Mouse (Mus musculus) megakaryocyte, adult 5-6 weeks (primary cell): Measurements from ENCODE around the gene Csrnp3. TPM values are rescaled to one million over a fixed set of nuclear protein-coding genes. Genes with fewer than 3 reads are reported as not detected.

Source experiments
- ATAC-seq: 2 replicates; pipeline ENCODE4 v1.8.0; 2016; ENCODE audit warnings: mild to moderate bottlenecking, inconsistent platforms; ENCODE audit not compliant: poor library complexity, severe bottlenecking
- total RNA-seq, 2 experiments: library from RNA; stranded (forward) in 1 of 2; stranded (reverse) in 1 of 2; fragments of 153-499, 151-499 nt in 1 of 2; fragments of 221-1000, 200-1000 nt in 1 of 2; gene quantifications; 2 replicates each; pipeline versions ENCODE4 v1.2.3 to v1.2.4; 2015 to 2017

Csrnp3 gene
- total RNA-seq, 2 experiments from 2014 or later: not detected

DNA sequence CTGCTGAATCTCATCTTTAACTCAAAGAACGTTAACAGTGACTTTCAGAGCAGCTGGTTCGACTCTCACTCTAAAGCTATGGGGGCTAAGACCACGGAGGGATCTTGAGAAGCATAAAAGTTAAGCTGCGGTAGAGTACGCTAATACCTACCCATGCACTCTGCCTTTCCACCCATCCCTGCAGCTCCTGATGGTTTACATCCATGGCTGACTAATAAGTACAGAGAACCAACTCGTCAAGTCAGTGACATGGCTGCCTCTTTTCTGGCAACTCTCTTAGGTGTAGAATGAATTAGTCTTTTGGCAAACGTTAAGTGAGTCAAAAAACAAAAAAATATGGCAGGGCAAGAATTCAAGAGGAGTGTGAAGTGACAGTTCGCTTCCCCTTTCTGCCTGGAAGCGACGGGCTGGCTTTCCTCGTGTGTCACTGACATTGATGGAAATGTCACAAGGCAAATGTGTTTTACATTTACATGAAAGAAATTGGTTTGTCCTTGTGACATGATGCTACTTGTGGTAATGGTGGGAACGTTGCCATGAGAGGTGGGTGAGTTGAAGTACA is 19.3 kb downstream of the Csrnp3 start:
- ATAC-seq: no peak

DNA sequence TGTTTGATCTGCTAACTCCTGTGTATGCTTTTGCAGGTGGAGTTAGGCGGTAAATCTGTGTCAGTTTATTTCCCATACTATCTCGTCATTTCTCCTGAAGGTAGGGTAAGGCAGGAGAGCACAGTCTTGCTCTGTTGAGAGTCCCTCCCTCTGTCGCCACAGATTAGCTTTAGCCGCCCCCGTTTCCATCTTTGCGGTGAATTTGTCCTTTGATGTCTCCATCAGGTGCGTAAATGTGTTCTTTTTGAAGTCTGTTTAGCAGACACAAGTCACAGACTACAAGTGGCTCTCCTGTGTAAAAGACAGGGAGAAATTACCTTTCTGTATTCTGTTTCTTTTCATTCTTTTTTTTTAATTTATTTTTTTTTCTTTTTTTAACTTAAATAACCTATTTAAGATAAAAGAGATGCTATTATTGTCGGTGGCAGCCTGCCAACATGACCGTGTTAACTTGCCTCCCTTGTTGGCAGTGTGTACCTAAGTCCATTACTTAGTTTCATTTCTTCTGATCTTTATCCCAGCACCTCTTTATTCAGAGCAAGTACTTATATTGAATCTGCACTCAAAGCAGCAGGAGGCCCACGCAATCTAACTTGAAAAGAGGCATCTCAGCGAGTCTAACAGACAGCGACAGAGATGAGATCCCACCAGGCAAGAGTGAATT is 25.5 kb downstream of the Csrnp3 start:
- no peak for ATAC-seq

DNA sequence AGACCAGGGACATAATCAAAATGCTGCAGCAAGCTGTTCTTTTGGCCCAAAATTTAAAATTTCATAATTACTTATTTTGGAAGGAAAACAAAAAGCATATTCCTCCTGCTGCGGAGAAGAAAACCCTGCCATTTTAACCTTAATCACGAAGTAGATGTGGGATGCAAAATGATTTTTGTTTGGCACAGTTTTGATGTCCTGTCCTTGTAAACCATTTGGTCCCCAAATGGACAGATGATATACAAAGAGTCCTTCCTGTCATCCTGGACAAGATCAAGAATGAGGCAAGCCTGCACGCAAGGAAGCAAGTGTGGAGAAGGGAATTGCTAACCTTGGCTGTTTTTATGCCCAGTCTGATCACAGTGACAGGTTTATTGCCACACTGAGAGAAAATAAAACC is 46.0 kb downstream of the Csrnp3 start:
- no peak for ATAC-seq

DNA sequence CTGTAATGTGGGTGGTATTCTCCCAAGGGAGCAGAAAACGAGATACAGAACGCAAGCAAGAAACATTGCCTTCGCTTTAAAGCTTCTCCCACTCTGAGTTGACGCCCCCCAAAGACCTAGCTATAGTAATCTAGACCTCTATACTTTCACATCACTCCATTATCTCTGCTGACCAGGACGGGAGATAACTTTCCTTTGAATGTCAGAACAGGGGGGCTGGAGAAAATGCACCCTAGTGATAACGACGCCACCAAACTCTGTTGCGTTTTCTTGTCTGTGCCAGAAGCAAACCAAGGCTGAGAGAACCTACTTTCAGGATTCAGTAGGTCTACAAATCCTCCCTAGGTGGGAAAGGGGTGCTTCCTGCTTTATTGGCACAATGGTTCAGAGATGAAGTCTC is 47.7 kb downstream of the Csrnp3 start:
- no peak for ATAC-seq

DNA sequence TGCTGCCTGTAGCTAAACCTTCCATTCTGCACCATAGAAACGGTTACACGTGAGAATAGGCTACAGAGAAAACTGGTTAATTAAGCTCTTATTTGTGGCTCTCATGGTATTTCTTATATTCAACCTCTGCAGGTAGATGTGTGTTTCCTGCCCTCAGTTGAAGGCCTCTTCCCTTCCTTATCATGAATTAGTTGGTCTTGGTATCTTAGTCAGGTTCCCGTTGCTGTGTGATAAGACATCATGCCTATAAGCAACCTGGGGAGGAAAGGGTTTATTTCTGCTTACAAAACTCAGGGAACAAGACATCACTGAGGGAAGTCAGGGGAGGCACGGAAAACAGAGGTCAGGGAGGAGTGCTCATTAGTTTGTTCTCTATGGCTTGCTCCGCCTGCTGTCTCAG is 48.7 kb downstream of the Csrnp3 start:
- ATAC-seq: no peak

DNA sequence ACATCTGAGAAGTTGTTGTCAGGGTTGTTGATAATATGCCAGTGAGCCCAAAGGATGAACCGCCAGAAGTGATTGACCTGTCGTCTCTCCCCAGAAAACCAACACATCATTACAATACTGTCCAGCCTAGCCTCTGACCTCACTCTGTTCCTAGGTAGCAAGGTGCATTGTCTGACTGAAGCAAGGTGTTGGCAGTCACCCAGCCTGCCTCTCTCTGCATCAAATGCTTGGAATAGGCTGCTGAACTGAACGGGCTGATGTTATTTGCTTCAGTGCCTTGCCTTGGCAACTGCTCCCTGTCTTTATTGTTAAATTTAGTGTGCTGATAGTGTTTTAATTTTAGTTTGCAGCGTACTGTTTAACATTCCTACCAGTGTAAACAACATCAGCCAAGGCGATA is 51.0 kb downstream of the Csrnp3 start:
- ATAC-seq: no peak

DNA sequence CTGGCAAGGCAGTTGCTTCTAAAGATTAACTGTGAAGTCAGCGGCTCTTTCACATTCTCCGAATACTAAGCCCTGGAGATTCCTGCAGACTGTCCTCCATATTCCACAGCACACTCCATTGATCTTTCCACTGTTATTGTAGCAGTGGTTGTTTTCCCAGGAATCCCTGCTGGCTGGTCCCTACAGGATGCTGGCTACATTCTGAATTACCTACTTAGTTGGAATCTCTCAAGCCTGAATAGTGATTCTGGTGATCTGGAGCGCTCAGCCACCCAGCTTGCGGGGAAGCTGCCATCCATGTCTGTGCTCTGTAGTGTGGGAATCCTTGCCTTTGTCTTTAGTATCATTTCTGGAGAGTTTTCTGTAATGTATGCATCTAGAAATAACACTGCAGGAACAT is 51.5 kb downstream of the Csrnp3 start:
- no peak for ATAC-seq

DNA sequence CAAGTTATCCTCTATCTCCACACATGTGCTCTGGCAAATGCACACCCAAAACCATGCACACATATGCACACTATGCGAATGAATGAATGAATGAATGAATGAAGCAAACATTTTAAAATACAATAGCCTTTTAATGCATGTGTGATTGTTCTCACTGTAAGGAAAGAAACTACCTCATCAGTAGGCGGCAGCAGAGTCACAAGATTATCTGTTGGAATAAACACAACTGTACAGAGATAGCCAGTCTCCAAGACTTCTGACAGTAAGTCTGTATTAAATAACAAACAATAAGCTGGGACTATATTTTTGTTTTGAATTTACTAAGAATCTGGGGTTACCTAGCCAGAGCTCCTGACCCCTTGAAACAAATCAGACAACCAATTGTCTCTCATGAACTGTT is 53.9 kb downstream of the Csrnp3 start:
- no peak for ATAC-seq

DNA sequence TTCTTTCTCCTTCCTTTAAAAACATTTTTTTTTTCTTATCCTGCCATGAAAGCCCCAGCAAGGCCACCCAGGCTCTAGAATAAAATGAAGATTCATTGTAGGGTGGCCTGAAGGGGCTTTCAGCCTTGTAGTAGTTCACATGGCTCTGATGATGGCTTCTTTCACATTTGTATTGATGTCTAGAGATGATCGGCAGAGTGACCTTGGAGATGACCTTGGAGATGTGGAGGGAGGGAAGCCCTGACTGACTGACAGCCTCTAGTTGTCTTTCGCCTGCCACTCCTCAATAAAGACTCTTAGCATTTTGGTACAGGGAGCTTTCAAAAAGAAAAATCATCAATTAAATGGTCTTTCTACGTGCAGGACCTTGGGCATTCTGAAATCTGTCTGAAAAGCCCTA is 63.0 kb downstream of the Csrnp3 start:
- no peak for ATAC-seq

DNA sequence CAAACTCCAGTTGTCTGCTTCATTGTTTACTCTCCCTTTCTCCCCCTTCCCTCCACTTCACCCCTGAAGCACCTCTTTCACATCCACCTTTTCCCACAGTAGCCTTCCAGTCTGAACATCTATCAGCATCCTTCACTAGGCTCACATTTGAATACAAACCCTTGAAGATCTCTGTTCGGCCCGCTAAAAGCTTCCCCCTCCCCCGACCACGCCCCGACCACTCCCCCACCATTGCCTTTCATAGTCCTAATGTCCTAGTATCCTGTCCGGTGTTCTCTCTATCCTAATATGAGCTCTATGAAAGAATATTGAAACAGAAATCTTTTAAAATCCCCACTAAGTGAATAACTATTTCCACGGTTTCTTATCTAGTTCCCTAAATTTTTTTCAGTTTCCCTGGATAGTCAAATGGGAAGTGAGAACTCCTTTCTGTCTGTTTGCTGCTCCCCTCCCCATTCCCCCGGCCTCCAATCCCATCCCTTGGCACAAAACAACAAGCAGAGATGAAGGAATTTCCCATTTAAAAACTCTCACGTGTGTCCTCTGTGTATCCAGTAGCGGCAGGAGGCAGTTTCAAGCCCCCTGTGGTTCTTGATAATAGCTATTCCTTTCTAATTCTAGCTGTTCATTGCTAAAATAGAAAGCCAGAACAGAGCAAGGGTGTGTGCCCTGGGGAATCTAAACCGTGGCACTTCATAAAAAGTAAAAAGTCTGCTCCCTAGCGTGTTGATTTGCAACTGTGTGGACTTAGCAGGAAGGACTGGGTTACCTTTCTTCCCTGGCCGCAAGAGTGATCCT is 64.4 kb downstream of the Csrnp3 start:
- no peak for ATAC-seq

DNA sequence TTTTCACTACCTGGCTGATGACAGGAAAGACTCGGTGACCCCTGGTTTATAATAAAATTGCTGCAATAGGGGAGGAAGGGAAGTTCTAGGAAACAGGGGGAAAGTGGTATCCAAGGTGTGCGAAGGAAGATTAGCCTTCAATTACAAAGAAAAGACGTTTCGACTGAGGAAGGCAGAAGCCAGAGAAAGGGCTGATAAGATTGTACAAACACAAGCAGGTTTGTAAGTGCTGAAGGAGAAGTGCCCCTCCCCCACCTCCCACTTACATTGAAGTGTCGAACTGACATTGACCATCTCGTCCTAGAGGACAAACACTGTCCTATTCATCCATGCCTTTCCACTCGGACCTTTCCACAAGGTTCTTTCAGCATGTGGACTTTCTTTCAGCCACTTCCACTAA is 70.4 kb downstream of the Csrnp3 start:
- ATAC-seq: no peak

DNA sequence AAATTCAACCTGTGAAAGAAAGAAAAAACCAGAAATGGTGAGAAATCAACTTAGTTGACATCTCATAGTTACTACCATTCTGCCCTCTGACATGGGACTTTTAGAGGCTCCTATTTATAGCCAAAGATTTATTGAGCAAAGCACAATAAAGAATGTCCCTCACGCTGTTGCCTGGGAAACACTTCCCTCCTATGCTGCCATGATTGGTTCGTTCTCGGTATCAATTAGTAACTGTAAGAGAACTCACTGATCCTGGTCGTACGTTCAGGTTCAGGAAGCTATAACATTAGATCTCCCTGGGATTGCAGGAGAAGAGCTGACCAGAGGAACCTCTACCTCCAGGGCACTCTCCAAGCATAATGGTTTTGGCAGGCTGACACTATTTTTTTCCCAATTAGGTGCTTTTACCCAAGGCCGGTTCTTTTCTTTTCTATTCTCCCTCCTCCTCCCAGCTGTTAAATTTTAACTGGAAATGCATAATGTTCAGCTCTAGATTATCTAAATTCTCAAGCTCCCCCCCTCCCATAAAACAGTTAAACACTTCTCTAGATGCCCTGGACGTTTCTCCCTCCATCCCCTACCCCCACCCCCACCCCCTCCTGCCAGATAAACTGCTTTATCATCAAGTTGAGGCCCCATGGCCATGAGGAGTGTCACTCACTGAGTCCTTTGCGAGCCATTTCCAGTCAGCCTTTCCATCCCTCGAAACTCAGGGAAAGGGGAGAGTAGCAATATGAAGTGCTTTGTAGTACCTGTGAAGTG is 75.3 kb downstream of the Csrnp3 start:
- ATAC-seq: no peak

DNA sequence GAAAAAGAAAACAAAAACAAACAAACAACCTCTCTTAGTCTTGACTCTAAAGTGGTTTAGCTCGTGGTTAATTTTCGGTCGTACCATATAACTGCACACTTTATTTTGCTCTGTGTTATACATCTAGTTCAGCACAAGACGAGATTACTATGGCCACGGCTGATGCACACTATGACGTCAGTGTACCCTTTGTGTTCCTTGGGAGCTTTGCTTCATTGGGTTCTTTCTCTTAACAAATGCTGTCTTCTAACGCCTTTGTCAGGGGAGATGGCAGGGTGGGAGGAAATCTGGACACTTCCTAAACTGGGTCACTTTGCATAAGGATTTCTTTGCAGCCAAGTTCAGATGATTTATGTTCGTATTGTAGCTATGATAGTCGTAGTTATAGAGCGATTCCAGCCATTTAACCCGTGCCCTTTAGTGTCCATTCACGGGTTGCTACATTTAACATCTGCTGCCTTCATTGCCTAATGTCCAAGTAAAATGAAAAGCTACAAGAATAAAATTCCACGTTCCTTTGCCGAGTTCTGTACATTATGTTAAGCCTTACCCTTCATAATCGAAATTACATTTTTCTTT is 79.9 kb downstream of the Csrnp3 start:
- ATAC-seq: no peak

DNA sequence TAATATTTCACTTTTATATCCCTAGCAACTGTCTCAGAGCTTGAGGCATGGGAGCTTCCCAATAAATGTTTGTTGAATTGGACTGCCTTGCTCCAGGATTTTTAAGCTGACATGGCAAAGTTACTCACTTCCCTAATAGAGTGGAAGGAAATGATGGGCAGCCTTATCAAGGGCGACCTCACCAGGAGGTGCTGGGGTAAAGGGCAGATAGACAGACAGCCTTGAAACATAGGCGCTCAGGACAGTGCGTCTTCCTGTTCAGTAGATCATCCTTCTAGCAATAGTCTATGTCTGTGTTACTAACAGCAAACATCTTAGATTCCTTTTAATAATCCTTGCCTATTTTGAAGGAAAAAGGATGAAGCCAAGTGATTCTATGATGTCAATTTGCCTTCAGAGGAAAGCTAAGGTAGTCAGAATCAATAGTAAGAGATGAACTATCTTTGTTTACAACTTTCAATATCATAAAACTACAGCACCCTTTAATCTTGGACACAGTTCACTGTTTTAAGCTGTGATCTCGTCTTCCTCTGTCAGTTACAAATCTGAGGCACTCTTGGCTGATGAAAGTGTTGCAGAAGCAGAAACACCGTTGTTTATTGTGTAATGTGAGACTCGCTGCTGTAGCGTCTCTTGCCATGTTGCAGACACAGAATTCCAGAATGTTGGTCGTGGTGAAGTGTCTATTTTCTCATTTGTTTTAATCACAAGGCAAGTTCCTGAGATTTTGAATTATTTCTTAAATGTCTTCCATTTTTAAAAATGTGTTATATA is 81.6 kb downstream of the Csrnp3 start:
- no peak for ATAC-seq

DNA sequence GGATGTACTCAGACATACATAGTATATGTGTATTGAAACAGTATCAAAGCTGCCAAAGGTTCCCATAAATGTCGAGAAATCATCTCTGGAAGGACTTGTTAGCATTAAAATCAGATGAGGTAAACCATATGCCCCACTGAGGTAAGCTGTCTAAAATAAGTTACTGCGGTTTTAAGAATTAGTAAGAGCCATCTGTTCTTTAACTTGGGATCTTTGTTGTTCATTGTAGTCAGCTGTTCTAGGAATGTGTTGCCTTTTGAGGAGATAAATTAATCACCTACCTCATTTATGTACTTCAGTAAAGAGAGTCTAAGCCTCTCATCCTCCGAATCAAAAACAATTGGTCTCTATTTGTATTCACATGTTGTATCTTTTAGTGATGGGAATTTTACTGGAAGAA is 83.7 kb downstream of the Csrnp3 start:
- ATAC-seq: no peak

DNA sequence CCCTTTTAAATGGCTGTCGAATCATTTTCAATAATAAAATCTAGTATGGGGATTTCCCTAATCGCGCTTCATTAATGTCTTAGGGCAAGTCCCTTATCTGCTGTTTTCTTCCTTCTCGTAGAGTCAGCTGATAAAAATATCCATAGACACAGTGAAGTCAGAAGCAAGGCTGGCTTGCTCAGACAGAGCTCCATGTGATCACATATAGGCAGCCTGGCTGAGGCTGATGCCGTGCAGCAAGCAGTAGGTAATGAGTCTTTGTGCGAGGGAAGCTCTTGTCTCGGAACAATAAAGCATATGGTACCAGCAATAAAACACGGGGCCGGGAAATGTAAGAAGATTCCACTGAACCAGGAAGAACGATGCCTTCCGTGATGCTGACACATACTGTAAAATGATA is 84.4 kb downstream of the Csrnp3 start:
- no peak for ATAC-seq

DNA sequence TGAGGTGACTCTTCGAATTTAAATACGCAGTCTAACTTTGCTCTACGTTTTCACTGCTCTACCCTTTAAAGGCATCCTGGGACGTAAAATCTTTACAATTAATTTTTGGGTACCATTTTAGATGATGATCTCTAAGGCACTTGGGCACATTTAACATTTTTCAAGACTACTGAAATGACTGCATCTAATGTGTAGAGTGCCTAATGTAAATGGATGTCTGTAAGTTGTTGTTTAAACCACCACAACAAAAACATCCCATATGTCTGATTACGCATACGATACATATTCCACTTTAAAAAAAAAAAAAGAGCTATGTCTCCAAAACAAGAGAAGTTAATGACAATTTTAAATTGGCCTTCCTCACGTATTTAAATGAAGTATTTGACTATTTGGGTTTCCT is 85.7 kb downstream of the Csrnp3 start:
- ATAC-seq: no peak

DNA sequence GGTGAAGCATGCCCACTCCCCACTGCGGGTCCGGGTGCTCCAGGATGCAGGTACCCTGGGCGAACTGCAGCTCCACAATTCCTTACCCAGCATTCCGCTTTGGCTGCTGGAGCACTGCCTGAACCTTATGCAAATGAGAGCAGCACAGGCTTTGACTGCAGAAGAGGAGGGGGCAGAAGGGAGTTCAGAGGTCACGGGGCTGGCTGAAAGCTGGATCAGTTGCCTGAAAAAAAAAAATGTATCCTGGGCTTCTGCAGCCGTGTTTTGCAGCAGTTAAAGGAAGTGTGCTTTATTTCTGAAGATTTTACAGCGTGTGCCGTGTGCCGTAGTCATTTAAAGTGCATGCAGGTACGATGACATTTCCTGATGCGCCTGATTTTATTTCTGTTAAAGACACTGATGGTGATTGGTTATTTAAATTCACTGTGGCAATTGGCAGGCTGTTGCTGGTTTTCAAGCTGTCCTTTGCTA is 86.3 kb downstream of the Csrnp3 start:
- no peak for ATAC-seq

DNA sequence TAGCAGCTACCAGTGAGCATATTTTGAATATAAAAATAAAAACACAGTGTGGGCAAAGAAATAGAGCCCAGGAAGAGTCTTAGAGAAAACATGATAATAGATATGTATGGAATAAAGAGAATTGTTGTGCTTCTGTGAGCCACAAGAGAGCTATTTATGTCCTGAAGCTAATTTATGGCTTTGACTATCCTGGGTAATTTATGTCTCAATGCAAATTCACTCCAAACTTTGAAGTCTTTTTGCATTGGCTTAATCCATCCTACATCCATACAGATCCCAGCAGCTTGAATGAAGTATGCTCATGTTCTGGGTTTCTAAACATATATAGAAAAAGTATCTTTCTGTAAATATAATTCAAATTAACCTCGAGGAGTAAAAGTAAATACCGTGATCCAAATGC is 88.5 kb downstream of the Csrnp3 start:
- ATAC-seq: no peak

DNA sequence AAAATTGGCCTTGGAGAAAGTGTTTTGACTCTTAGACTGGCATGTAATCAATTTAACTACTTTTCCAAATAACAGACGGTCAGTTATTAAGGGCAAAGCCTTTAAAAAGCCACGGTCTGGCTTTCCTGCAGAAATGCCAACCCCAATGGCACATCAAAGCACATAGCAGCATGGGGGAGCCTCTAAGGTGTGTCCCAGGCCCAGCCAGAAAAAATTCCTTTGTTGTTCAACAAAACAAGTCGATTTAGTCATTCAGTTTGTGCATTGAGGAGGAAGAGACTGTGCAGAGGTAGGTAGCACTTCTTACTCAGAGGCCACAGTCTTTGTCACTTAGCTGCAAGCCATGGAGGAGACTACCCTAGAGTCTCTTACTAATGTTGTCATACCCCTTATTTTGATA is 93.3 kb downstream of the Csrnp3 start:
- ATAC-seq: no peak
